Mouse (Mus musculus): Measurements from ENCODE around the gene Atg2b.

Gene Atg2b

DNA sequence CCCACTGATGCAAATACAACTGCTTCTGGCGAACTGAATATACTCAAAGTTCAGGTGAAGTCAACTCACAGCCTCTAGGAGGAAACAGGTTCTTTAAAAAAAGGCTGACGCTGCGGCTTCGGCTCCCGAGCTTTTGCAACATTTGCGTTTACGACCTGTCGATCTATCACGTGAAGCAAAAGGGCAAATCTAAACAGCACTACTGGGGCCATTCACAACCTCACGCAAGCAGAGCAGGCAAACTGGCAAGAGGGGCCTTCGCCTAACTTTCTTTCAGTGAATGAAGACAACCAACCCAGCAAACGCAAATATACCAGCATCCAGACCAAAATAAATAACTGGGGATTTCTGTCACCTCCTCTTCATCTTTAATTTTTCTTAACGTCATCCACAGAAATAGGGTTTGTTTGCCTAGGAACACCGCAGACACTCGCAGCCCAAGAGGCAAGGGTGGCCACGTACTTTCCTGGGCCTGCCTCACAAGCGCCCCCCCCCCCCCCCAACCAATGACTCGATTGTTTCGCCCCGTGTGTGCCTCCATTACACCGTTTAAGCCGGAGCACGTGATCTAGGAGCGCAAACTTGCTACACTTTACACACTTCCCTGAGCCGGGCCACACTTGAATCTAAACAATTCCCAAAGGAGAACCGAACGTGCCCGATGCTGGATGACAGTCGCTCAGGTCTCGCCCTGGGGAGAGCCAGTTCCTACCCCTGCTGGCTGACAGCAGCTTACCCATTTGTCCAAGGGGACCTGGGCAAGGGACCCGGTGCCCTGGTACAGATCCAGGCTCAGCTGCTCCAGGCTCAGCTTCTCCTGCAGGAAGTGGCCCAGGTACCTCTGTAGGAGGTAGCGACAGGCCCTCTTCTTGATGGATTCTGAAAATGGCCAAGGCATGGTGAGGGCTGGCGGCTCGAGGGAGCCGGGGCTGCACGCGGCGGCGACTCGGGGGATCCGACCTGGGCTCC is 794 bp downstream of the Atg2b start, which contains the start of gene Gskip:
TSS of gene Gskip (plus strand) at position 897 of the 969 bp plus-strand sequence.
- peak; percentile 14 to 39 for DNase-seq (ENCODE audit: low read depth in 1 of 2, low spot score in 2 of 2)

DNA sequence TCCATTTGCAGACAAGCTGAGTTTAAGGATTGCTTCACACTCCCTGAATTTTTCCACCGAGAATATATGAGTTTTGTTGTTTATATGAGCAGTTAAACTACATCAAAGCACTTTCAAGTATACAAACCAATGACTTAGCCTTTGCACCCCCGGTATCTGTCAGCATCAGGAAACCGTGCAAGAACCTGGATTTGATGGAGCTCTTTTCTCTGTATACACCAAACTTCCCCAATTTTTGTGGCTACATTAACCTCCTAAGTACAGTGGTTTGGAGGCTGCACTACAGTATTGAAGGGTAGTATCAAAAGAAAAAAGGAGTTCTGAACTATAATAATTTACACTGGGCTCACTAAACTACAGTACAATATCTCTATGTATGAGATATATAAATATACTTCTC is 6.2 kb downstream of the Atg2b start:
- no peak for DNase-seq (ENCODE audit: low read depth in 1 of 2, low spot score in 2 of 2)

- no peak for DNase-seq (ENCODE audit: low read depth in 1 of 2, low spot score in 2 of 2)
These were observed 6.8 kb downstream of the Atg2b start for GRCm38 (mm10) chr12:105678211-105678610.

GRCm38 (mm10) chr12:105676274-105676673 is 8.7 kb downstream of the Atg2b start:
- DNase-seq (ENCODE audit: low read depth in 1 of 2, low spot score in 2 of 2) = no peak

DNA sequence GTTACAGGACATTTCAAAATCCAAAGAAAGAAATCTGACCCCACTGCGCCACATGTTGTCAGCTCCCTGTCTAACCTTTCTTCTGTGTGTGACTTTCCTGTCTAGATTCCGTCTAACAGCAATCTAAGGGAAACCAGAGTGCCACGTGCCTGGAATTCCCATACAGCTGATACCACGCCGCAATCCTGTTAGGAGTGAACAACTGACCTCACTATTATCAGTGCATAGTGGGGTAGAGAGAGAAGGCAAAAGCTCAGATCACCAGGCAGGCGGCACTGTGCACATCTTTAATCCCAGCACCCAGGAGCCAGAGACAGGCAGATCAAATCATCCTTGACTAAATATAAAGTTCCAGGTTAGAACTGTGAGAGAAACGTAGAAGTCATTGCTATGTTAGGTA is 29.2 kb downstream of the Atg2b start:
- no peak for DNase-seq (ENCODE audit: low read depth in 1 of 2, low spot score in 2 of 2)

GRCm38 (mm10) chr12:105642770-105643321 is 42.2 kb downstream of the Atg2b start:
- DNase-seq (ENCODE audit: low read depth in 1 of 2, low spot score in 2 of 2) = no peak

DNA sequence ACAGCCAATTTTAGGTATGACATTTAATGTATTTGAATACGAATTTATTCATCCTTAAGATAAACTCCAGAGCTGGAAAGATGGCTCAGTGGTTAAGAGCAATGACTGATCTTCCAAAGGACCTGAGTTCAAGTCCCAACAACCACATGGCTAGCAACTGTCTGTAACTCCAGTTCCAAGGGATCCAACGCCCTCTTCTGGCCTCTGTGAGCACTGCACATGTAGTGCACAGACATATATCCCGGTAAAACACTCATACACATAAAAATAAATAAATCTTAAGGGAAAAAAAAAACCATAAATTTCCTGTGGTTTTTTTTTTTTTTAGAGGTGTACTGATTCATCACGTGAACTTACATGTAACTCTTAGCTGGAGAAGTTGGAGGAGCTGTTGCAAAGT is 47.5 kb downstream of the Atg2b start:
- DNase-seq (ENCODE audit: low read depth in 1 of 2, low spot score in 2 of 2) = no peak

GRCm38 (mm10) chr12:105636551-105636950 is 48.5 kb downstream of the Atg2b start:
- DNase-seq (ENCODE audit: low read depth in 1 of 2, low spot score in 2 of 2) = no peak

DNA sequence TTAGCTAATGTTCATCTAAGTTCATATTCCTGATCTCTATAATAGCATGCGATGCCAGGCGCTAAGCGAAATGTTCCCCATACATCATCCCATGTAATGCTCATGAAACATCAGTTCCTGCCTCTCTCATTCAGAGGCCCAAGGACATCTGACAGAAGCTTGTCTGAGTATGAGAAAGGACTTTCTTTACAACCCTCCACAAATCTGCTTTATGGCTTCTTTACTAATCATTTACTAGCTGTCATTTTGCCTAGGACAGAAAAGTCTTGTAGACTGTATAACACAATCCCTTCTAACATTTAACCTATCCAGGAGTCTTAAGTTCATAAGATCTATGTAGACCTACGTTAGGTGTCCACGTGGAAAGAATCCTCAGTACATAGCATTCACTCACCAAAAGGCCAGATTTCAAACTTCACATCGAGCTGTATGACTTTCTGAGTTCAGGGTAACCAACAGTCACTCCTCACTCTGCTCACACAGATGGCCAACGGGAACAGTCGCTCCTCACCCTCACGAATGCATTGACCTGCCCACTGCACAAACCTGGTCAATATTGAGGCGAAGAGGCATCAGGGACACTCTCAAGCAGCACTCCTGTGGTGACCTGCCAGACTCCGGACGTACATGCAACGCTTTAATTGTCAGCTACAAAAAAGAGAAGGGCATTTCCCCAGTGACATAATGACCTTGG is 50.5 kb downstream of the Atg2b start:
- no peak for DNase-seq (ENCODE audit: low read depth in 1 of 2, low spot score in 2 of 2)

DNA sequence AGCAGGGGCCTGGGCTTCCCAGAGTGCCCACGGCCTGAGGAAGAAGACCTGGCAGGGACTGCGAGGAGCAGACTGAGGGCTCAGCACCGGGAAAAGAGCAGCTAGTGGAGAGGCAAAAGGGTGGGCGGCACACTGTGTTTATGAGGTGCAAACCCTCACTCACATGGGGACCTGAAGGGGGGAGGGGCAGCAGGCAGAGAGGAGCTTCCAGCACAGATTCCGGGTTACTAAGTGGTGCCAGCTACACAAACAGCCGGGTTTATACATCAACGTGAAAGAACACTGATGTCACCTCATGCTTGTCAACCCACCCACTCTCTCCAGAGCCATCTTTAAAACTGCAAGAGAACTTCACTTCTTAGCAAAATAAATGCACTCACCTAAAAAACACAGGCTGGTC is 59.2 kb downstream of the Atg2b start:
- no peak for DNase-seq (ENCODE audit: low read depth in 1 of 2, low spot score in 2 of 2)

- DNase-seq (ENCODE audit: low read depth in 1 of 2, low spot score in 2 of 2) = no peak
These were observed 62.0 kb downstream of the Atg2b start for GRCm38 (mm10) chr12:105622981-105623539.

DNA sequence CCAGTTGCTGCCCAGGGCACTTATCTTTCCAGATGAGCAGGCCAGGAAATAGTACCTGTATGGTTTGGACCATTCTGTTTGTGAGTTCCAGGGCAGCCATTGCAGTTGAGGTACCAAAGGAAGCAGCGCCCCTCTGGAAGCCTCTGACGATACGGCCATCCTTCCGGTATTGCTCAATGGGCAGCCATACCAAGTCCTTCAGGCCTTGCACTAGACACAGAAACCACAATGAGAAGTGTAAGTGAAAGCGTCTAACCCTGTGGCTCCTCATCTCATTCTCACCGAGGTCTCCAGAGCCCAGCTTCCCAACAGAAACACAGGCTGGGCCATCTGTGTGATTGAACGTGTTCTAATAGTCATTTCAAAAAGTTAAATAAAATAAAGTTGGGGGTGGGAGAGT is 63.0 kb downstream of the Atg2b start:
- peak in 1 of 2 experiments; percentile 12 for DNase-seq (ENCODE audit: low read depth in 1 of 2, low spot score in 2 of 2)

- no peak for DNase-seq (ENCODE audit: low read depth in 1 of 2, low spot score in 2 of 2)
These were observed 71.5 kb downstream of the Atg2b start for GRCm38 (mm10) chr12:105613559-105613958.

DNA sequence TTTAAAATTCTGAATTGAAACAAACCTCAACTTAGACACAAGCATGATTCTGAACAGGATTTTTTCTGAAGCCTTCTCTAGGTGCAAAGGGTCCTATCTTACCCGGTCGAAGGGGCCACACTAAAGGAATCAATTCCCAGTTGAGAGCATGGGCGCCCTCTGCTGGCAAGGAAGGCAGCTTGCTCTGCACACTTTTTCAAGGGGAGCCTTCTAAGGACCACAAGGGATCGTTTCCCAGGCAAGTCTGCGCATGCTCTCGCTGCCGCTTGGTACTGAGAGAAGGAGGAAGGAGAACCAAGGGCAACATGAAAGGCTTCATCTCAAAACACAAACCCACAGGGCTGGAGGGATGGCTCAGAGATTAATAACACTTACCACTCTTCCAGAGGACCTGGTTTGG is 73.3 kb downstream of the Atg2b start:
- DNase-seq (ENCODE audit: low read depth in 1 of 2, low spot score in 2 of 2) = no peak

- DNase-seq (ENCODE audit: low read depth in 1 of 2, low spot score in 2 of 2) = no peak
These were observed 74.0 kb downstream of the Atg2b start for GRCm38 (mm10) chr12:105611045-105611444.

DNA sequence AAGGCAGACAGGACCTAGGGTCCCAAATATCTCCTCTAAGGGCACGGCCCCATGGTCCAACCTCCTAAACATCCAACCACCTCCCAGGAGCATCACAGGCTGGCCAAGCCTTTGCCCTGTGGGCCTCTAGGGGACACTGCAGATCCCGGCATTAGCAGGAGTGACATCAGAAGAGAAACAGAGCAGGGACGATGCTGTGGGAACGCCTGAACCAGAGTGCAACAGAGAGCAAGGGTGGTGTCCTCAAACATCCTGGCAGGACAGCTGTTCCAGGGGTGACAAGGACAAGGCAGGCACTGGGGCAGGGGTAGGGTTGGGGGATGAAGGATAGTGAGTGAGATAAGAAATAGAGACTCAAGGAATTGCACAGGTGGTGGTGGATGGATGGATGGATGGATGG is 78.1 kb downstream of the Atg2b start:
- DNase-seq (ENCODE audit: low read depth in 1 of 2, low spot score in 2 of 2) = no peak

GRCm38 (mm10) chr12:105605212-105605611 is 79.8 kb downstream of the Atg2b start:
- DNase-seq (ENCODE audit: low read depth in 1 of 2, low spot score in 2 of 2) = no peak

DNA sequence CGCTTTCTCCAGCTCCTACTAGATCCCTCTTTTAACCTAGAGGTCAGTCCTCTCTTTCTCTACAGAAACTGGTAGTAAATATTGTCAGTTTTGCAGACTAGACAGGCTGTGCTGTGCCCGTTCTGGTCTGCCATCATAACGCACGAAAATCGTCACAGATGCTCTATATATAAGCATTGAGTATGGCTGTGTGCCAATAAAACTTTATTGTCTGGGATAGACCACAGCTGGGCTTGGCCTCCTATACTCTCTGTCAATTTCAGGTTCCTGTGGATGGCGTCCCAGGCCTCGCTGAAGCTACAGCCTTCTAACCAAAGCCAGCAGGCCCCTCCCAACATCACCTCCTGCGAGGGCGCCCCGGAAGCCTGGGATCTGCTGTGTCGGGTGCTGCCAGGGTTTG is 81.1 kb downstream of the Atg2b start:
- DNase-seq (ENCODE audit: low read depth in 1 of 2, low spot score in 2 of 2) = no peak

DNA sequence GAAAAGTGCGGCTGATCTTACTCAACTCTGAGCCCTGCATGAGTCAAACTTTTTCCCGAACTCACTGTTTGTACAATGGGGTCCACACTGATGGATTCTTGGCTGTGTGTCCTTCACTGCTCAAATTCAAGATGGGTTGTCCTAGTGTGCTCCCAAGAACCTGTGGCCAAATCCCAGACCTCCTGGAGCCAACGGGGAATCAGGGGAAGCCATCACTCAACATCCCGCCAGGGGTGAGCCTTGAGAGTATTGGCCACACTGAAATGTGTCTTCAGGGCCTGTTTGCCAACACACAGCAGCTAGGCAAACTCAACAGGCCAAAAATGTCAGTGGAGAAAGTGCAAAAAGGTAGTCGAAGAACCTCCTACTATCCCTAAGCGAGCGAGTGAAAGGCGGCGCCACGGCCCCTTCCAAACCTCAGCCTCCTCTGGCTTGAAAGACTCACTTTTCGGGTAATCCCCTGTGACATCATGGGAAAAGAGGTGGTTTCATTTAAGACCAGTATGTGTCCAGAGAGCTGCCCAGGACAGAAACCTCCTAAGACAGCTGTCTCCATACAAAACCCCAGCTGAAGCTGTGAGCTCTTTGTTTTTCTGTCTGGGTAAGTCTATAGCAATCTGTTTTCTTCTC is 82.3 kb downstream of the Atg2b start, which contains the start of gene Bdkrb1:
TSS of gene Bdkrb1 (plus strand) at position 505 of the 630 bp plus-strand sequence.
- no peak for DNase-seq (ENCODE audit: low read depth in 1 of 2, low spot score in 2 of 2)

DNA sequence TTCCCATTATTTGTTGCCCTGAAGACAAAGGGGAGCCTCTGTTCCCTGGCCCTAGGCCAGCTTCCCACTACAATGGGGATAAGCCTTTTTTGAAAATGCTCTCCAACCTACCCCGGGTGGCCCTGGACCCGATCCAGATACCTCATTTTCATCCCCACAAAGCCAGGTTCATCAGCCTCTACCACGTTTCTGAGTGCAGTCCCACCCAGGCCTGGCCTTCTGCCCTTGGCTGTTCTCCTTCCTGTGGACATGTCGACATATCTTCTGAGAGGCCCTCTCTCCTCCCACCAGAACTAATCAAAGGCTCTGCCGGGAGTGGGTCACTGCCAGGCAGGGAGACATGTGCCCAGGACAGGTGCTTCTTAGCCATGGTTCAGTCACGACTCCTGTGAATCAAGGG is 83.4 kb downstream of the Atg2b start:
- no peak for DNase-seq (ENCODE audit: low read depth in 1 of 2, low spot score in 2 of 2)

DNA sequence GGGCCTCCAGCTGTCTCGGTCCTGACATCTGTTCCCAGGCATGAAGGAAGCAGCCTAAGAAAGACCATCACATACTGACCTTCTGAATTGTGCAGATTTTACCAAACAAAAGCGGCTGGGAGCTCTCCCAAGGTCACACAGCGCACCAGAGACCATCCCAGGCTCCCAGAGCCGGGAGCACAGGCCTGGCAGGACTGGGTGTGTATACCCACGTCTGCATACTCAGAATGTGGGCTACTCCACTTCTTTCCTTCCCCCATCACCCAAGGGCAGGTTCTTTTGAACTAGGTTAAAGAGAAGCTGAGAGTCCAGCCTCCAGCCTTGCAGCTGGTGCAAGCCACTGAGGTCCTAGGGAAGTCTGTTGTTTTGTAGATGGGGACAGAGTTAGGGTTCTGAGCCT is 85.9 kb downstream of the Atg2b start:
- no peak for DNase-seq (ENCODE audit: low read depth in 1 of 2, low spot score in 2 of 2)

Data from monocyte, adult 2 months (primary cell).